Mouse (Mus musculus): ENCODE measurements around the gene Slc10a3. TPM values are rescaled to one million over a fixed set of nuclear protein-coding genes. Genes with fewer than 3 reads are reported as not detected.
"Not testable (repeated sequence)": the region's sequence is repeated elsewhere in the genome, so short reads cannot be mapped to it uniquely, and the experiment has no call there.

Slc10a3 gene
- 9.7 and 9.9 TPM in 2 replicates for polyA plus RNA-seq (2016; fragmentation: Nextera tagmentation; extraction: Ambion mirVana)

DNA sequence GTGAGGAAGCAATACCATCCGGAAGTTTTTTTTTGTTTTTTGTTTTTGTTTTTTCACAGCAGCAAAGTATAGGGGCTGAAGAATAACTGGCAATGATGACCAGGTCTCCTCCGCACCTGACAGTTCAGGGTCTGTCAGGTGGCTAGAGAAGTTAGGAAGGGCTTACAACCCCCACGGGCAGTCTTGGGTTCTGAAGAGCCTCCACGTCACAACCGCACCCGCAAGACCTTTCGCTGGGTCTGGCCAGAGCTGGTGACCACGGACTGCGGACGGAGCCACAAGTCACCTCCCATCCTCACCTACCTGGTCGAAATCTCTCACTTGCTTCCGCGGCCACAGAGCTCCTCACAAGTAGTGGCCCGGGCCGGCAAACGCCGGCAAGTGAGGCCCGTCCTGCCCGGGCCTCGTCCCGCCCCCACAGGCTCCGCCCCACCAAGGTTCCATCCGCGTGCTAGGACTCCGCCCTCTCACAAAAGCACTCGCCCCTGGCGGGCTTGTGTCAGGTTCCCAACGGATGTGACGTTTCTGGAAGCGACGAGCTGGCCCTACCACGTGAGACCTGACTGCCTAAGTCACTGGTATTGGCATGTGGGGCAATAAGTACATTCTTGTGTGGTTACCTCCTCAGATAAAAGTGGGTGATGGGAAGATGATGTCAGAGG, at the start of gene Slc10a3, which contains the start of gene Ubl4a:
Slc10a3 (minus strand) TSS at position 462 of the 662 bp plus-strand sequence.
Ubl4a (minus strand) TSS at position 331 of the 662 bp plus-strand sequence.
- peak within 1 kb of the TSS; percentile 59 for H3K4me3 ChIP-seq
- H3K4me2 ChIP-seq = peak within 1 kb of the TSS; percentile 71
- 13% methylated on average over 32 of the region's 32 CpGs for WGBS (ENCODE audit: insufficient replicate concordance)
- H3K4me1 ChIP-seq = peaks cover 27% of the 10 kb centered on the region
- H3K36me3 ChIP-seq = peaks cover 9% of the 10 kb centered on the region; the same call in 1 of the 2 replicates
- no peaks in the 10 kb centered on the region for H3K27me3 ChIP-seq (replicated peaks)
- H3K9me3 ChIP-seq (replicated peaks) = no peaks in the 10 kb centered on the region
- ATAC-seq = peak; percentile 90
- peak within 1 kb of the TSS; percentile 67 for H3K9ac ChIP-seq
- H3K27ac ChIP-seq = peak within 1 kb of the TSS; percentile 56; the same call in 1 of the 2 replicates

DNA sequence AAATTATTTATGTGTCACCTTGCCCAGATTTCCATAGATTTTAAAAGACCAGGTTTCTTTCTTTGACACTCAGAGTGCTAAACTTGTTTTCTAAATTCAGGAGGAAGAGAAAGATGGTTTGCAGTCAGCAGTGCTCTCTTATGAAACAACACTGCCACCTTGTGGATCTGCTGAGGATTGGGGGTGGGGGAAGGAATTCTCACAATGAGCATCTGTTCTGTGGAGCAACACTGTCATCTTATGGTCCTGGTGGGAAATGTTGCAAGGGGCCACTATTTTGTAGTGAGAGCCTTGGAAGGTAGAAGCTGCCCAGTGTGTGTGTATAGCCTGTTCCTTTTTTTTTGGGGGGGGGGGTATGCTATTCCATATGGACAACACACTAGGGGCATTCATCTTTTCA, 40.2 kb upstream of the Slc10a3 start:
- Histone ChIP-seq H3K4me3 (no peak overlapping the region), H3K4me2 (no peak overlapping the region), H3K36me3 (peaks cover 48% of the 10 kb centered on the region), H3K9me3 (replicated peaks) (no peaks in the 10 kb centered on the region), H3K4me1 (no peaks in the 10 kb centered on the region), H3K27me3 (replicated peaks) (no peaks in the 10 kb centered on the region), H3K27ac (no peak overlapping the region), H3K9ac (no peak overlapping the region)
- ATAC-seq = 0 out of 2 replicates have a peak, but pooled peaks have one; percentile 49

GRCm38 (mm10) chrX:74408340-74408739, 35.2 kb upstream of the Slc10a3 start:
- Histone ChIP-seq H3K9me3 (replicated peaks) (no peaks in the 10 kb centered on the region), H3K4me2 (no peak overlapping the region), H3K4me1 (no peaks in the 10 kb centered on the region), H3K27ac (no peak overlapping the region), H3K4me3 (no peak overlapping the region), H3K9ac (no peak overlapping the region), H3K27me3 (replicated peaks) (no peaks in the 10 kb centered on the region), H3K36me3 (peaks cover 37% of the 10 kb centered on the region)
- no peak for ATAC-seq
- WGBS (ENCODE audit: insufficient replicate concordance) = 65% methylated on average over 2 of the region's 2 CpGs

- H3K27me3 ChIP-seq (replicated peaks) = no peaks in the 10 kb centered on the region
- H3K9me3 ChIP-seq (replicated peaks) = no peaks in the 10 kb centered on the region
- H3K9ac ChIP-seq = no peak overlapping the region
- ATAC-seq = no peak
- H3K27ac ChIP-seq = no peak overlapping the region
- no peaks in the 10 kb centered on the region for H3K36me3 ChIP-seq
- H3K4me3 ChIP-seq = no peak overlapping the region
- WGBS (ENCODE audit: insufficient replicate concordance) = 67% methylated on average over 3 of the region's 3 CpGs
- H3K4me2 ChIP-seq = no peak overlapping the region
- H3K4me1 ChIP-seq = no peaks in the 10 kb centered on the region
Measured at GRCm38 (mm10) chrX:74400136-74400535, 27.0 kb upstream of the Slc10a3 start.

- Histone ChIP-seq H3K4me1 (peaks cover 21% of the 10 kb centered on the region), H3K27ac (peak within 1 kb of the TSS; percentile 89), H3K9me3 (replicated peaks) (no peaks in the 10 kb centered on the region), H3K27me3 (replicated peaks) (no peaks in the 10 kb centered on the region), H3K4me2 (peak within 1 kb of the TSS; percentile 75), H3K9ac (peak within 1 kb of the TSS; percentile 76), H3K36me3 (no peaks in the 10 kb centered on the region), H3K4me3 (peak within 1 kb of the TSS; percentile 60)
- 12% methylated on average over 27 of the region's 30 CpGs for WGBS (ENCODE audit: insufficient replicate concordance)
- peak; percentile 100 for ATAC-seq
Measured at GRCm38 (mm10) chrX:74392535-74393443, 19.6 kb upstream of the Slc10a3 start, which contains the start of the genes Fam3a and Ikbkg. TSS of gene Fam3a (minus strand) at chrX:74393272. TSS of gene Ikbkg (plus strand) at chrX:74393290.

GRCm38 (mm10) chrX:74388153-74388552, 15.0 kb upstream of the Slc10a3 start:
- Histone ChIP-seq H3K27me3 (replicated peaks) (no peaks in the 10 kb centered on the region), H3K4me3 (no peak overlapping the region), H3K36me3 (peaks cover 22% of the 10 kb centered on the region), H3K4me1 (peaks cover 42% of the 10 kb centered on the region), H3K27ac (peak overlapping the region; percentile 70), H3K9me3 (replicated peaks) (no peaks in the 10 kb centered on the region), H3K4me2 (peak overlapping the region; percentile 16; the same call in 1 of the 2 replicates), H3K9ac (no peak overlapping the region)
- ATAC-seq = peak; percentile 38; the same call in 1 of the 2 replicates

- peak; percentile 86 for ATAC-seq
- Histone ChIP-seq H3K4me2 (peak overlapping the region; percentile 20), H3K27me3 (replicated peaks) (no peaks in the 10 kb centered on the region), H3K9me3 (replicated peaks) (no peaks in the 10 kb centered on the region), H3K4me3 (no peak overlapping the region), H3K4me1 (peaks cover 39% of the 10 kb centered on the region), H3K36me3 (peaks cover 22% of the 10 kb centered on the region), H3K27ac (peak overlapping the region; percentile 20; the same call in 1 of the 2 replicates), H3K9ac (no peak overlapping the region)
- WGBS (ENCODE audit: insufficient replicate concordance) = 30% methylated on average over 2 of the region's 2 CpGs
Measured at GRCm38 (mm10) chrX:74384451-74384850, 11.3 kb upstream of the Slc10a3 start.

DNA sequence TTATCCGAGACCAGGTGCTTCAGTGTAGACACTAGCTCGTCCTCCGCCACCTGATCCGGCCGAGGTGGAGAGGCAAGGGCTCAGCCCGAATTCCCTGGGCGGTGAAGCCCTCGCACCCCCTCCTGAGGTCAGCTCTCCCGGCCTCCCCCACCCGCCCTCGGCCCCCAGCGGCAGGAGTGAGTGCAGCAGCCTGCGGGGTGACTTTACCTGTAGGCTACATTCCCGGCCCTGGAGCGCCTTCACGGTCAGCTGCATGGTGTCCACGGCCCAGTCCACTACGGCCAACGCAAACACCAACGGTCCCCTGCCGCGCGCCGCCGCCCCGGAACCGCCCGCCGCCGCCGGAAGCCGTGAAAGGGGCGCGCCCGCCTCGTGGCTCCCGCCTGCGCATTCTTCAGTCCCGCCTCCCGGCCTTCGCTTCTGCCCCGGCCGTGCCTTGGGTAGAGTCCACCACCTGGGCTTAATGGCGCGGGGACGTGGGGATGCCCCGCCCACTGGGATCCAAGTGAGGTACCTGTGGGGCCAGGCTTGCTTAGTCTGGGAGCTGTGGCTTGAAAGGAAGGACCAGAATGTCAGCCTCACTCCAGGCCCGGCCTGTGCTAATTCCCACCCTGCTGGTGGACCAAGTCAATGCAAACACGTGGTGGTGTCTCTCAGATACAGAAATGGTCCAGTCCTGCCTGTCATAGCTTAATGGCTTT, 4.8 kb downstream of the Slc10a3 start:
- Histone ChIP-seq H3K27ac (peak overlapping the region; percentile 77), H3K4me2 (peak overlapping the region; percentile 78), H3K36me3 (peaks cover 25% of the 10 kb centered on the region), H3K9me3 (replicated peaks) (no peaks in the 10 kb centered on the region), H3K4me3 (peak overlapping the region; percentile 74), H3K4me1 (peaks cover 42% of the 10 kb centered on the region), H3K27me3 (replicated peaks) (no peaks in the 10 kb centered on the region; the same call in 1 of the 2 replicates), H3K9ac (peak overlapping the region; percentile 85)
- 14% methylated on average over 46 of the region's 49 CpGs for WGBS (ENCODE audit: insufficient replicate concordance)
- peak; percentile 80 for ATAC-seq

DNA sequence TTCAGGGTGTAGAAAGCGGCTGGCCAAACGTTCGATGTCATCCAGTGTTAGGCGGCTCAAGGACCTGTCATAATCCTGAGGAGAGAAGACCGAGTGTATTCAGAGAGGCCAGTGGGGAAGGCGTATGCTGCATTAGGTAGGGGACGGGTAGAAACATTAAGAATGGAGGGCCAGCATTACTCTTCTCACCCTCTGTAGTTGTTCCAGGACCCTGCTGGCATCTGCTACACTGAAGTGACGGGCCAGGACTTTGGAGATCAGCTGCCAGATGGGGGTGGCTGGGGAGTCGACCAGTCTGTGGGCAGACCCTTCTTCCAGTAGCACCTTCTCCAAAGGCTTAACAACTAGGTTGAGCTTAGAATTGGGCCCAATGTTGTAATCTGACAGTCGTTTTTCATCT, 5.6 kb downstream of the Slc10a3 start:
- Histone ChIP-seq H3K27me3 (replicated peaks) (no peaks in the 10 kb centered on the region; the same call in 1 of the 2 replicates), H3K27ac (peak overlapping the region; percentile 77), H3K9me3 (replicated peaks) (no peaks in the 10 kb centered on the region), H3K36me3 (peaks cover 25% of the 10 kb centered on the region), H3K9ac (peak overlapping the region; percentile 85), H3K4me2 (peak overlapping the region; percentile 78), H3K4me1 (peaks cover 38% of the 10 kb centered on the region), H3K4me3 (peak overlapping the region; percentile 74)
- ATAC-seq = no peak
- 56% methylated on average over 10 of the region's 10 CpGs for WGBS (ENCODE audit: insufficient replicate concordance)

DNA sequence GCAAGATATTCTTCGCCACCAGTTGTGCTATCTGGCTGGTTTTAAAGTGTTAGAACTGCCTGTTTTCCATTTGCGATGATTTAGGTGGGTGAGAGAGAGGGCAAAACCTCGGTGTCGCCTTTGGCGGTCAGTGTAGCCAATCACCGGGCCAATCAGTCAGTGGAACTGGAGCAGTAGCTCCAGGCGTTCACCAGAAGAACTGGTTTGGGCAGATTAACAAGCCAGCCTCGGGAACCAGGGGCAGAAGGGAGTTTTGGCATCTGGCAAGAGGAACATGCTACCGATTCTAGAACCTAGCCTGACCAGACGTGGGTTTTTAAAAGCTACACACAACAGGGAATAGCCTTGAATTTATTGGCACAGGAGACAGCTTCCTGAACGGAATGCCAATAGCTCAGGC, 14.0 kb downstream of the Slc10a3 start:
- Histone ChIP-seq H3K4me1 (no peaks in the 10 kb centered on the region), H3K4me3 (no peak overlapping the region), H3K9ac (no peak overlapping the region), H3K36me3 (no peaks in the 10 kb centered on the region), H3K9me3 (replicated peaks) (no peaks in the 10 kb centered on the region), H3K27ac (no peak overlapping the region), H3K27me3 (replicated peaks) (0 out of 2 replicates have a peak, but pooled peaks cover 7% of the 10 kb centered on the region), H3K4me2 (no peak overlapping the region)
- 36% methylated on average over 11 of the region's 11 CpGs for WGBS (ENCODE audit: insufficient replicate concordance)
- no peak for ATAC-seq

DNA sequence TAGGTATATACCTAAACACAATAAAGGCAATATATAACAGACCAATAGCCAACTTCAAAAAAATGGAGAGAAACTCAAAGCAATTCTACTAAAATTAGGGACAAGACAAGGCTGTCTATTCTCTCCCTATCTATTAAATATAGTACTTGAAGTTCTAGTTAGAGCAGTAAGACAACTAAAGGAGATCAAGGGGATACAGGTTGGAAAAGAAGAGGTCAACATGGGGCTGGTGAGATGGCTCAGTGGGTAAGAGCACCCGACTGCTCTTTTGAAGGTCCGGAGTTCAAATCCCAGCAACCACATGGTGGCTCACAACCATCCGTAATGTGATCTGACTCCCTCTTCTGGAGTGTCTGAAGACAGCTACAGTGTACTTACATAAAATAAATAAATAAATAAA, 16.1 kb downstream of the Slc10a3 start:
- ATAC-seq; H3K27ac ChIP-seq; H3K4me2 ChIP-seq; H3K9ac ChIP-seq; H3K9me3 ChIP-seq (replicated peaks); H3K27me3 ChIP-seq (replicated peaks); H3K4me1 ChIP-seq; H3K36me3 ChIP-seq; H3K4me3 ChIP-seq: not testable (repeated sequence)
- WGBS (ENCODE audit: insufficient replicate concordance) = 81% methylated on average over 3 of the region's 3 CpGs
